Mouse (Mus musculus) MEL (cell line): ENCODE measurements around the gene Tbx19. TPM values are rescaled to one million over a fixed set of nuclear protein-coding genes. Genes with fewer than 3 reads are reported as not detected.

Source experiments
- DNase-seq: peaks from one replicate; pipeline ENCODE4 v3.0.0; 2011; ENCODE audit warnings: low read depth, low spot score
- H3K27ac ChIP-seq: 2 replicates; pipeline ENCODE4 v1.5.1; 2012; ENCODE audit warnings: low read depth, mild to moderate bottlenecking, control low read depth, low read length, moderate library complexity; ENCODE audit not compliant: control insufficient read depth
- H3K27me3 ChIP-seq, 2 experiments: fragments of 150-350 bp in 1 of 2; sonication (generic) in 1 of 2; 2 replicates each; pipeline ENCODE4 v1.6.1; 2012; ENCODE audit warnings: low read length in 2 of 2, mild to moderate bottlenecking in 2 of 2, improper control_type of control experiment in 1 of 2, moderate library complexity in 1 of 2; ENCODE audit not compliant: insufficient read depth in 2 of 2, control insufficient read depth in 1 of 2
- H3K36me3 ChIP-seq, 2 experiments: 2 replicates each; pipeline ENCODE4 v1.6.1; 2012 to 2014; ENCODE audit warnings: low read length in 2 of 2, improper control_type of control experiment in 1 of 2, inconsistent platforms in 1 of 2, mild to moderate bottlenecking in 1 of 2; ENCODE audit not compliant: insufficient read depth in 2 of 2, control insufficient read depth in 1 of 2
- H3K4me1 ChIP-seq, 2 experiments: fragments of 150-350 bp in 1 of 2; sonication (generic) in 1 of 2; 2 replicates each; pipeline ENCODE4 v1.6.1; 2012; ENCODE audit warnings: low read length in 2 of 2, improper control_type of control experiment in 1 of 2, mild to moderate bottlenecking in 1 of 2; ENCODE audit not compliant: insufficient read depth in 2 of 2, control insufficient read depth in 1 of 2
- H3K4me3 ChIP-seq, 2 experiments: fragments of 150-350 bp in 1 of 2; sonication (generic) in 1 of 2; 2 replicates each; pipeline ENCODE4 v1.5.1; 2012; ENCODE audit warnings: low read depth in 2 of 2, low read length in 2 of 2, mild to moderate bottlenecking in 2 of 2, moderate library complexity in 2 of 2, control low read depth in 1 of 2, improper control_type of control experiment in 1 of 2; ENCODE audit not compliant: control insufficient read depth in 1 of 2, insufficient read depth in 1 of 2
- H3K79me2 ChIP-seq: 2 replicates; pipeline ENCODE4 v1.6.1; 2012; ENCODE audit warnings: mild to moderate bottlenecking, low read length, moderate library complexity; ENCODE audit not compliant: control insufficient read depth, poor library complexity, insufficient read depth
- H3K9ac ChIP-seq: 2 replicates; pipeline ENCODE4 v1.6.1; 2012; ENCODE audit warnings: low read depth, mild to moderate bottlenecking, control low read depth, low read length, moderate library complexity; ENCODE audit not compliant: control insufficient read depth, poor library complexity, severe bottlenecking
- H3K9me3 ChIP-seq: fragments of 150-350 bp; sonication (generic); replicated peaks from 2 replicates; pipeline ENCODE4 v1.6.1; 2012; ENCODE audit warnings: mild to moderate bottlenecking, low read length, improper control_type of control experiment, moderate library complexity; ENCODE audit not compliant: insufficient read depth
- BHLHE40 ChIP-seq: IDR thresholded peaks from 2 replicates; pipeline ENCODE4 v1.6.1; 2012; ENCODE audit warnings: low read depth, mild to moderate bottlenecking, inconsistent platforms, low read length, improper control_type of control experiment, borderline replicate concordance
- CHD1 ChIP-seq: IDR thresholded peaks from 2 replicates; pipeline ENCODE4 v1.6.1; 2012; ENCODE audit warnings: low read depth, mild to moderate bottlenecking, inconsistent platforms, low read length, improper control_type of control experiment
- E2F4 ChIP-seq: IDR thresholded peaks from 2 replicates; pipeline ENCODE4 v1.6.1; 2011; ENCODE audit warnings: low read depth, low read length, improper control_type of control experiment, borderline replicate concordance
- GATA1 ChIP-seq: IDR thresholded peaks from 2 replicates; pipeline ENCODE4 v1.6.1; 2011; ENCODE audit warnings: low read depth, low read length, improper control_type of control experiment
- HCFC1 ChIP-seq: IDR thresholded peaks from 2 replicates; pipeline ENCODE4 v1.6.1; 2012; ENCODE audit warnings: low read depth, mild to moderate bottlenecking, inconsistent platforms, low read length, improper control_type of control experiment, moderate library complexity
- JUND ChIP-seq: IDR thresholded peaks from 2 replicates; pipeline ENCODE4 v1.6.1; 2011; ENCODE audit warnings: low read depth, mild to moderate bottlenecking, improper control_type of control experiment, low read length
- KAT2A ChIP-seq: conservative IDR thresholded peaks from 2 replicates; pipeline ENCODE4 v1.6.1; 2012; ENCODE audit warnings: low read depth, low read length, improper control_type of control experiment, inconsistent platforms
- MAFK ChIP-seq: IDR thresholded peaks from 2 replicates; pipeline ENCODE4 v1.6.1; 2011; ENCODE audit warnings: low read depth, mild to moderate bottlenecking, low read length, improper control_type of control experiment, borderline replicate concordance
- MAX ChIP-seq: IDR thresholded peaks from 2 replicates; pipeline ENCODE4 v1.6.1; 2011; ENCODE audit warnings: low read length, improper control_type of control experiment
- MEF2A ChIP-seq: IDR thresholded peaks from 2 replicates; pipeline ENCODE4 v1.6.1; 2014; ENCODE audit warnings: low read depth, mild to moderate bottlenecking, inconsistent platforms, low read length, improper control_type of control experiment; ENCODE audit not compliant: poor library complexity, insufficient replicate concordance, severe bottlenecking; ENCODE audit errors: extremely low read depth
- NELFE ChIP-seq: IDR thresholded peaks from 2 replicates; pipeline ENCODE4 v1.6.1; 2011; ENCODE audit warnings: low read depth, low read length, improper control_type of control experiment
- NRF1 ChIP-seq: IDR thresholded peaks from 2 replicates; pipeline ENCODE4 v1.6.1; 2014; ENCODE audit warnings: low read depth, mild to moderate bottlenecking, inconsistent platforms, low read length, improper control_type of control experiment, moderate library complexity; ENCODE audit not compliant: poor library complexity, insufficient read depth, severe bottlenecking
- POLR2A ChIP-seq, 2 experiments: IDR thresholded peaks; 2 replicates each; pipeline ENCODE4 v1.6.1; 2011 to 2012; ENCODE audit warnings: low read length in 2 of 2, mild to moderate bottlenecking in 2 of 2, control low read depth in 1 of 2, improper control_type of control experiment in 1 of 2, low read depth in 1 of 2, moderate library complexity in 1 of 2; ENCODE audit not compliant: control insufficient read depth in 1 of 2, insufficient read depth in 1 of 2, poor library complexity in 1 of 2
- POLR2AphosphoS2 ChIP-seq: IDR thresholded peaks from 2 replicates; pipeline ENCODE4 v1.6.1; 2011; ENCODE audit warnings: low read length, improper control_type of control experiment
- POLR2AphosphoS5 ChIP-seq: IDR thresholded peaks from 2 replicates; pipeline ENCODE4 v1.6.1; 2012; ENCODE audit warnings: low read depth, borderline replicate concordance, mild to moderate bottlenecking, inconsistent platforms, low read length, moderate library complexity, mixed read lengths
- SMC3 ChIP-seq: IDR thresholded peaks from 2 replicates; pipeline ENCODE4 v1.6.1; 2011; ENCODE audit warnings: low read depth, low read length, improper control_type of control experiment
- TCF12 ChIP-seq: IDR thresholded peaks from 2 replicates; pipeline ENCODE4 v1.6.1; 2014; ENCODE audit warnings: low read depth, mild to moderate bottlenecking, inconsistent platforms, low read length, improper control_type of control experiment, moderate library complexity
- UBTF ChIP-seq: IDR thresholded peaks from 2 replicates; pipeline ENCODE4 v1.6.1; 2012; ENCODE audit warnings: low read depth, mild to moderate bottlenecking, inconsistent platforms, low read length, improper control_type of control experiment, moderate library complexity, borderline replicate concordance; ENCODE audit not compliant: insufficient read depth
- USF2 ChIP-seq, 2 experiments: IDR thresholded peaks; 2 replicates each; pipeline ENCODE4 v1.6.1; 2011 to 2012; ENCODE audit warnings: improper control_type of control experiment in 2 of 2, low read length in 2 of 2, borderline replicate concordance in 1 of 2, inconsistent platforms in 1 of 2, low read depth in 1 of 2, mild to moderate bottlenecking in 1 of 2; ENCODE audit not compliant: insufficient read depth in 1 of 2
- polyA plus RNA-seq, 2 experiments: library from polyadenylated mRNA; stranded (reverse) in 1 of 2; unstranded in 1 of 2; fragments of >175 nt in 1 of 2; fragments of >200 nt in 1 of 2; gene quantifications; 2 replicates each; pipeline versions ENCODE4 v1.2.1 to v1.2.4; 2012; ENCODE audit warnings: low replicate concordance in 2 of 2, low read depth in 1 of 2; ENCODE audit not compliant: insufficient read length in 2 of 2, insufficient read depth in 1 of 2, missing spikeins in 1 of 2
- total RNA-seq: library from RNA; depleted of rRNA; stranded (reverse); fragments of 300-350 nt; gene quantifications from 2 replicates; pipeline ENCODE4 v1.2.3, GENCODE M21; 2012

Tbx19 gene
- total and polyA plus RNA-seq, 3 experiments, result 0.19 TPM; not detected in 2

- TF ChIP-seq KAT2A (no peak), NRF1 (no peak)
- no peaks in the 10 kb centered on the region for H3K36me3 ChIP-seq
- no peaks in the 10 kb centered on the region for H3K4me1 ChIP-seq
- H3K4me3 ChIP-seq, result no peak overlapping the region
- no peak for DNase-seq
- H3K9ac ChIP-seq, result no peak overlapping the region
- no peaks in the 10 kb centered on the region for H3K9me3 ChIP-seq
- no peak overlapping the region for H3K27ac ChIP-seq
- H3K27me3 ChIP-seq, result no peaks in the 10 kb centered on the region
- H3K79me2 ChIP-seq, result no peaks in the 10 kb centered on the region
Observed at GRCm38 (mm10) chr1:165094871-165095270, 65.7 kb downstream of the Tbx19 start.

DNA sequence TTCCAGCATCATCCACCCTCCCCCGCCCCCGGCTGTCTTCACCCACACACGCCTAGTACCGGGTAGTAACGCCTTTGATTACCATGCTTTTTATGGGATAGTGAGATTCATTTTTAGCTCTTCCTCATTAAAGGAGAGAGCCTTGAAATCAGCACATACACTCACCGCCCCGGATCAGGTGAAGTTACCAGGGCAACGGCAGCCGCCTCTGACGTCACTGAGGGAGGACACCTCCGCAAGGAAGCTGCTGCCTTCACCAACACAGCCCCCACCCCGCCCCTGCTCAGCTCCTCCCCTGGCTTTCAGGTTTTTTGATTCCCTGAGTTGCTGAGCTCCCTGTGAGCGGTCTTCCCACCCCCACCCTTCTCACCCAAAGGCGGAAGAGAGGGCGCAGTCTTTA, 68.9 kb downstream of the Tbx19 start:
- Histone ChIP-seq H3K27ac (no peak overlapping the region), H3K27me3 (no peaks in the 10 kb centered on the region), H3K9ac (no peak overlapping the region), H3K4me1 (no peaks in the 10 kb centered on the region), H3K9me3 (no peaks in the 10 kb centered on the region), H3K79me2 (no peaks in the 10 kb centered on the region), H3K4me3 (no peak overlapping the region), H3K36me3 (no peaks in the 10 kb centered on the region)
- no peak for DNase-seq
- no peak for TF ChIP-seq HCFC1
- no peak for TF ChIP-seq TCF12
- no peak for TF ChIP-seq BHLHE40
- TF ChIP-seq JUND, result no peak
- no peak for TF ChIP-seq SMC3
- no peak for TF ChIP-seq POLR2AphosphoS5
- TF ChIP-seq MAFK, result no peak
- TF ChIP-seq CHD1, result no peak
- no peak for TF ChIP-seq GATA1
- TF ChIP-seq MAX, result no peak
- no peak for TF ChIP-seq USF2 (IDR thresholded peaks at IDR 0.05; ENCODE audit: borderline replicate concordance in 1 of 2, insufficient read depth in 1 of 2, low read depth in 1 of 2, low read length in 2 of 2)
- TF ChIP-seq UBTF, result no peak
- TF ChIP-seq MEF2A, result no peak
- no peak for TF ChIP-seq E2F4
- TF ChIP-seq POLR2A (IDR thresholded peaks at IDR 0.05; ENCODE audit: control insufficient read depth in 1 of 2, insufficient read depth in 1 of 2, low read depth in 1 of 2, low read length in 2 of 2, poor library complexity in 1 of 2), result no peak
- TF ChIP-seq POLR2AphosphoS2, result no peak
- TF ChIP-seq NELFE, result no peak
